Mouse (Mus musculus) ES-E14 (cell line): ENCODE data around the gene Rad51b. TPM values are rescaled to one million over a fixed set of nuclear protein-coding genes. Genes with fewer than 3 reads are reported as not detected.

ENCODE experiments used
- DNase-seq: peaks from one replicate; pipeline ENCODE4 v3.0.0-alpha.2; 2013; ENCODE audit warnings: low read depth, low spot score
- H3K27ac ChIP-seq: 2 replicates; pipeline ENCODE4 v1.5.1; 2012; ENCODE audit warnings: low read depth, mild to moderate bottlenecking, low read length, moderate library complexity, mixed read lengths; ENCODE audit not compliant: poor library complexity, insufficient read depth, severe bottlenecking
- H3K36me3 ChIP-seq: 2 replicates; pipeline ENCODE4 v1.6.1; 2012; ENCODE audit warnings: mild to moderate bottlenecking, low read length, moderate library complexity, mixed read lengths; ENCODE audit not compliant: control insufficient read depth, poor library complexity, insufficient read depth, severe bottlenecking
- H3K4me1 ChIP-seq, 2 experiments: fragments of 150-350 bp in 1 of 2; sonication (generic) in 1 of 2; 2 replicates each; pipeline ENCODE4 v1.6.1; 2012; ENCODE audit warnings: low read length in 2 of 2, mild to moderate bottlenecking in 1 of 2, mixed read lengths in 1 of 2; ENCODE audit not compliant: control insufficient read depth in 2 of 2, insufficient read depth in 2 of 2, poor library complexity in 1 of 2
- H3K4me3 ChIP-seq, 2 experiments: fragments of 150-350 bp in 1 of 2; sonication (generic) in 1 of 2; 2 replicates each; pipeline ENCODE4 v1.5.1; 2012; ENCODE audit warnings: low read length in 2 of 2, low read depth in 1 of 2, mild to moderate bottlenecking in 1 of 2, mixed read lengths in 1 of 2; ENCODE audit not compliant: insufficient read depth in 1 of 2, poor library complexity in 1 of 2, severe bottlenecking in 1 of 2
- H3K9ac ChIP-seq: 2 replicates; pipeline ENCODE4 v1.6.1; 2012; ENCODE audit warnings: low read depth, mild to moderate bottlenecking, low read length, mixed read lengths; ENCODE audit not compliant: poor library complexity, insufficient read depth, severe bottlenecking
- H3K9me3 ChIP-seq: fragments of 150-350 bp; sonication (generic); 2 replicates; pipeline ENCODE4 v1.6.1; 2012; ENCODE audit warnings: low read depth, mild to moderate bottlenecking, low read length; ENCODE audit not compliant: control insufficient read depth, insufficient read depth
- CHD2 ChIP-seq: IDR thresholded peaks from 2 replicates; pipeline ENCODE4 v1.6.1; 2014; ENCODE audit warnings: mild to moderate bottlenecking, low read depth, low read length, inconsistent platforms
- HCFC1 ChIP-seq: IDR thresholded peaks from 2 replicates; pipeline ENCODE4 v1.6.1; 2012; ENCODE audit warnings: low read length, inconsistent platforms, borderline replicate concordance; ENCODE audit not compliant: insufficient read depth
- MAFK ChIP-seq: IDR thresholded peaks from 2 replicates; pipeline ENCODE4 v1.6.1; 2014; ENCODE audit warnings: mild to moderate bottlenecking, low read depth, low read length, inconsistent platforms; ENCODE audit not compliant: insufficient read depth
- ZC3H11A ChIP-seq: IDR thresholded peaks from 2 replicates; pipeline ENCODE4 v1.6.1; 2012; ENCODE audit warnings: low read depth, mild to moderate bottlenecking, inconsistent platforms, low read length, borderline replicate concordance
- ZNF384 ChIP-seq: IDR thresholded peaks from 2 replicates; pipeline ENCODE4 v1.6.1; 2012; ENCODE audit warnings: low read depth, low read length, inconsistent platforms
- in situ Hi-C, 2 experiments: fragments of 600-800 bp; cut with MboI; formaldehyde crosslinking; loops; one replicate each; pipeline ENCODE4 v1.15.1; 2025; ENCODE audit warnings: low sequenced_read_pairs in 2 of 2, inconsistent platforms in 1 of 2; ENCODE audit not compliant: unreplicated experiment in 2 of 2
- total RNA-seq: library from RNA; depleted of rRNA; stranded (reverse); fragments of 300-350 nt; gene quantifications from 2 replicates; pipeline ENCODE4 v1.2.3, GENCODE M21; 2012; rRNA removed

The Rad51b gene
- 6.7 and 9.8 TPM in 2 replicates for total RNA-seq

- TF ChIP-seq MAFK (no peak), CHD2 (peak; percentile 86), HCFC1 (peak; percentile 95)
- peak within 1 kb of the TSS; percentile 92 for H3K9ac ChIP-seq
- H3K9me3 ChIP-seq = no peaks in the 10 kb centered on the region
- no peak within 1 kb of the TSS for H3K27ac ChIP-seq
- peak; percentile 76 for DNase-seq
- peaks cover 3% of the 10 kb centered on the region for H3K36me3 ChIP-seq
- in situ Hi-C loops = no loop called here
- H3K4me3 ChIP-seq = peak within 1 kb of the TSS; percentile 94 to 99
- 0 out of 4 replicates have a peak, but pooled peaks cover 0 to 2% of the 10 kb centered on the region in 2 experiments for H3K4me1 ChIP-seq
Measured at GRCm38 (mm10) chr12:79297121-79297576, at the start of gene Rad51b. Rad51b (plus strand) TSS chr12:79297282.

- H3K36me3 ChIP-seq = peaks cover 48% of the 10 kb centered on the region; the same call in 1 of the 2 replicates
- DNase-seq = no peak
- in situ Hi-C loops = no loop called here
Measured at GRCm38 (mm10) chr12:79248110-79248509, 49.0 kb upstream of the Rad51b start.

GRCm38 (mm10) chr12:79253294-79254053 lies 43.6 kb upstream of the Rad51b start:
- Histone ChIP-seq H3K36me3 (peaks cover 39% of the 10 kb centered on the region; the same call in 1 of the 2 replicates), H3K9me3 (no peaks in the 10 kb centered on the region), H3K4me3 (no peak overlapping the region), H3K4me1 (no peaks in the 10 kb centered on the region), H3K27ac (no peak overlapping the region), H3K9ac (no peak overlapping the region)
- TF ChIP-seq ZC3H11A = no peak
- no peak for TF ChIP-seq ZNF384
- no peak for TF ChIP-seq CHD2
- TF ChIP-seq HCFC1 = no peak
- TF ChIP-seq MAFK = no peak
- DNase-seq = no peak
- in situ Hi-C loops = no loop called here

More at GRCm38 (mm10) chr12:79248110-79248509, 49.0 kb upstream of the Rad51b start:
- H3K9me3 ChIP-seq = no peaks in the 10 kb centered on the region
- H3K9ac ChIP-seq = no peak overlapping the region
- H3K27ac ChIP-seq = no peak overlapping the region; the same call in 1 of the 2 replicates
- no peak for TF ChIP-seq CHD2
- TF ChIP-seq MAFK = 0 out of 2 replicates have a peak, but pooled peaks have one; percentile 19
- no peak overlapping the region for H3K4me3 ChIP-seq
- H3K4me1 ChIP-seq = no peaks in the 10 kb centered on the region

GRCm38 (mm10) chr12:79254975-79255374 lies 42.1 kb upstream of the Rad51b start:
- Histone ChIP-seq H3K4me1 (no peaks in the 10 kb centered on the region), H3K36me3 (peaks cover 34% of the 10 kb centered on the region), H3K9me3 (no peaks in the 10 kb centered on the region), H3K9ac (no peak overlapping the region), H3K27ac (no peak overlapping the region), H3K4me3 (no peak overlapping the region)
- TF ChIP-seq ZNF384 (no peak), MAFK (no peak), ZC3H11A (no peak), CHD2 (no peak), HCFC1 (no peak)
- in situ Hi-C loops = no loop called here
- no peak for DNase-seq
